25 mouse cellular contexts compared by ENCODE assay signal in the genomic region with DNA sequence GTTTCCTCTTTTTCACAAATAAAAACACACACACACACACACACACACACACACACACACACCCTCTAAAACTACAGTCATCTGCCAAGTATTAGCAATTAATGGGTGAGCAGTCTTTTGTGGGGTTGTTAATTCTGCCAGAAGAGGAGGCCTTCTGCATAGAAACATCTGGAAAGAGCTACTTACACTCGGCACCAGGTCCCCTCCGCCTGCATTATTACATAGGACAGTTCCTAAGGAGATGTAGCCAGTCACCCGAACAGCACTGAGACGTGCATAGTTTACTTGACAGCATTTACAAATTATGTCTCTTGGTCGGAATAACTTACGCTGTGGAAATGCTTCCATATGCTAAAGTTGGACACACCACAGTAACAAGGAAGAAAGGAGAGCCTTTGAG. TPM values are rescaled to one million over a fixed set of nuclear protein-coding genes. Genes with fewer than 3 reads are reported as not detected.
DNase-seq lines count a peak whose midpoint lies in the region; ATAC-seq lines count a peak whose summit lies in the region.
"Had no signal": no experiment of that assay in that cellular context is flagged by ENCODE, and none has a peak within 500 bp of the region (broad histone marks: within the 10 kb centered on the region; RNA-seq: fewer than 3 reads in every experiment).

No protein-coding gene starts in this region.

- ATAC-seq in forebrain, embryonic 11.5 days (replicated peaks; ENCODE audit: low FRiP score) = no peak
- ATAC-seq in forebrain, embryonic 12.5 days (ENCODE audit: low FRiP score) = no peak
- no peak for ATAC-seq in kidney, embryonic 14.5 days (ENCODE audit: low FRiP score, low TSS enrichment)
- ATAC-seq in lung, embryonic 16.5 days (ENCODE audit: low read depth) = peak; percentile 73
- ATAC-seq in hindbrain, embryonic 13.5 days (ENCODE audit: low FRiP score) = no peak
- ATAC-seq: activated CD4-positive, CD25-positive, alpha-beta regulatory T cell, adult 4 months; CD4-positive, CD25-positive, alpha-beta regulatory T cell, adult 4 months; midbrain, embryonic 16.5 days had no signal

- WGBS in forebrain, embryonic 11.5 days = 88% methylated on average over 6 of the region's 6 CpGs
- 83% methylated on average over 6 of the region's 6 CpGs for WGBS in forebrain, embryonic 12.5 days
- 51% methylated on average over 6 of the region's 6 CpGs for WGBS in kidney, embryonic 14.5 days
- WGBS in lung, embryonic 16.5 days = 32% methylated on average over 6 of the region's 6 CpGs
- WGBS in hindbrain, embryonic 13.5 days = 62% methylated on average over 6 of the region's 6 CpGs

- no peak overlapping the region for H3K4me3 ChIP-seq in forebrain, embryonic 11.5 days (ENCODE audit: low read depth, low read length)
- H3K4me3 ChIP-seq in forebrain, embryonic 12.5 days (replicated peaks) = no peak overlapping the region
- H3K4me3 ChIP-seq in kidney, embryonic 14.5 days (ENCODE audit: low read length) = no peak overlapping the region
- H3K4me3 ChIP-seq in lung, embryonic 16.5 days (ENCODE audit: low read length) = no peak overlapping the region
- H3K4me3 ChIP-seq in hindbrain, embryonic 13.5 days = no peak overlapping the region
- H3K4me3 ChIP-seq: embryonic facial prominence, embryonic 13.5 days; gastrocnemius, adult 2 months; left cerebral cortex, adult 2 months; liver, embryonic 13.5 days; neural tube, embryonic 15.5 days had no signal

- H3K36me3 ChIP-seq in forebrain, embryonic 11.5 days (ENCODE audit: control insufficient read depth, insufficient read depth, low read length) = no peaks in the 10 kb centered on the region
- no peaks in the 10 kb centered on the region for H3K36me3 ChIP-seq in forebrain, embryonic 12.5 days (replicated peaks)
- peaks cover 2% of the 10 kb centered on the region; the same call in 1 of the 2 replicates for H3K36me3 ChIP-seq in kidney, embryonic 14.5 days (ENCODE audit: control insufficient read depth, insufficient read depth, low read length)
- H3K36me3 ChIP-seq in lung, embryonic 16.5 days (ENCODE audit: control insufficient read depth, insufficient read depth, low read length) = no peaks in the 10 kb centered on the region
- no peaks in the 10 kb centered on the region for H3K36me3 ChIP-seq in hindbrain, embryonic 13.5 days
- H3K36me3 ChIP-seq: embryonic facial prominence, embryonic 13.5 days; liver, embryonic 13.5 days; neural tube, embryonic 15.5 days had no signal

- H3K4me2 ChIP-seq in forebrain, embryonic 11.5 days (ENCODE audit: low read depth, low read length, severe bottlenecking) = no peak overlapping the region
- no peak overlapping the region for H3K4me2 ChIP-seq in forebrain, embryonic 12.5 days
- no peak overlapping the region for H3K4me2 ChIP-seq in kidney, embryonic 14.5 days (replicated peaks; ENCODE audit: low read depth, low read length)
- H3K4me2 ChIP-seq in lung, embryonic 16.5 days (ENCODE audit: low read depth, low read length) = no peak overlapping the region
- H3K4me2 ChIP-seq in hindbrain, embryonic 13.5 days = no peak overlapping the region
- H3K4me2 ChIP-seq: embryonic facial prominence, embryonic 13.5 days; hindbrain, embryonic 14.5 days; neural tube, embryonic 15.5 days had no signal

- H3K27ac ChIP-seq in forebrain, embryonic 11.5 days (ENCODE audit: low read depth, low read length) = no peak overlapping the region
- H3K27ac ChIP-seq in forebrain, embryonic 12.5 days = no peak overlapping the region
- peak overlapping the region; percentile 9; the same call in 1 of the 2 replicates for H3K27ac ChIP-seq in kidney, embryonic 14.5 days (ENCODE audit: low read depth, low read length)
- peak overlapping the region; percentile 57 for H3K27ac ChIP-seq in lung, embryonic 16.5 days (ENCODE audit: low read length)
- no peak overlapping the region for H3K27ac ChIP-seq in hindbrain, embryonic 13.5 days
- H3K27ac ChIP-seq: embryonic facial prominence, embryonic 13.5 days; gastrocnemius, adult 2 months; hindbrain, embryonic 14.5 days; left cerebral cortex, adult 2 months; neural tube, embryonic 15.5 days had no signal

- H3K27me3 ChIP-seq in forebrain, embryonic 11.5 days (ENCODE audit: control insufficient read depth, insufficient read depth, low read length) = no peaks in the 10 kb centered on the region
- H3K27me3 ChIP-seq in forebrain, embryonic 12.5 days = no peaks in the 10 kb centered on the region
- H3K27me3 ChIP-seq in kidney, embryonic 14.5 days (ENCODE audit: control insufficient read depth, insufficient read depth, low read length) = no peaks in the 10 kb centered on the region
- H3K27me3 ChIP-seq in lung, embryonic 16.5 days (ENCODE audit: control insufficient read depth, insufficient read depth, low read depth, low read length) = no peaks in the 10 kb centered on the region
- H3K27me3 ChIP-seq in hindbrain, embryonic 13.5 days = no peaks in the 10 kb centered on the region
- H3K27me3 ChIP-seq: embryonic facial prominence, embryonic 13.5 days; liver, embryonic 13.5 days; neural tube, embryonic 15.5 days had no signal

- H3K9ac ChIP-seq in forebrain, embryonic 11.5 days (ENCODE audit: low read length) = no peak overlapping the region
- H3K9ac ChIP-seq in forebrain, embryonic 12.5 days = no peak overlapping the region
- no peak overlapping the region for H3K9ac ChIP-seq in kidney, embryonic 14.5 days (ENCODE audit: low read depth, low read length)
- no peak overlapping the region for H3K9ac ChIP-seq in lung, embryonic 16.5 days (ENCODE audit: low read length)
- H3K9ac ChIP-seq in hindbrain, embryonic 13.5 days = no peak overlapping the region
- H3K9ac ChIP-seq: embryonic facial prominence, embryonic 13.5 days; hindbrain, embryonic 14.5 days; liver, embryonic 13.5 days; neural tube, embryonic 15.5 days had no signal

- H3K9me3 ChIP-seq in forebrain, embryonic 11.5 days (ENCODE audit: control insufficient read depth, low read length) = no peaks in the 10 kb centered on the region
- no peaks in the 10 kb centered on the region for H3K9me3 ChIP-seq in forebrain, embryonic 12.5 days
- no peaks in the 10 kb centered on the region for H3K9me3 ChIP-seq in kidney, embryonic 14.5 days (ENCODE audit: control insufficient read depth, low read length)
- no peaks in the 10 kb centered on the region for H3K9me3 ChIP-seq in lung, embryonic 16.5 days (ENCODE audit: control insufficient read depth, low read length)
- H3K9me3 ChIP-seq in hindbrain, embryonic 13.5 days = no peaks in the 10 kb centered on the region
- H3K9me3 ChIP-seq: embryonic facial prominence, embryonic 13.5 days; liver, embryonic 13.5 days; neural tube, embryonic 15.5 days had no signal

- H3K4me1 ChIP-seq in forebrain, embryonic 11.5 days (replicated peaks; ENCODE audit: control insufficient read depth, insufficient read depth, low read length) = no peaks in the 10 kb centered on the region
- H3K4me1 ChIP-seq in forebrain, embryonic 12.5 days = no peaks in the 10 kb centered on the region
- H3K4me1 ChIP-seq in kidney, embryonic 14.5 days (ENCODE audit: control insufficient read depth, insufficient read depth, low read length) = no peaks in the 10 kb centered on the region
- H3K4me1 ChIP-seq in lung, embryonic 16.5 days (replicated peaks; ENCODE audit: control insufficient read depth, insufficient read depth, low read length) = peaks cover 9% of the 10 kb centered on the region
- no peaks in the 10 kb centered on the region for H3K4me1 ChIP-seq in hindbrain, embryonic 13.5 days (replicated peaks)

- peak; percentile 16 for DNase-seq in forebrain, embryonic 11.5 days (ENCODE audit: low spot score)
- no peak for DNase-seq in kidney, postnatal 25 days
- no peak for DNase-seq in lung, adult 18-20 months
- DNase-seq: adrenal gland, postnatal 14 days; cerebellum, postnatal 10 days; gastrocnemius, adult 2 months; heart, postnatal 14 days; kidney, adult 18-20 months; layer of hippocampus, adult 9-11 months; left cerebral cortex, postnatal 4 days; liver, embryonic 13.5 days; right cerebral cortex, postnatal 14 days; spleen, adult 18-20 months; thymus, postnatal 14 days had no signal

RNA-seq across cellular contexts. Expression of a gene that starts 43.0 kb away (rescaled TPM):
- polyA plus RNA-seq in forebrain, embryonic 11.5 days (2014; fragmentation: Nextera tagmentation; extraction: Ambion mirVana) = 4.2 and 4.6 TPM in 2 replicates
- 9.4 and 11.2 TPM in 2 replicates for polyA plus RNA-seq in forebrain, embryonic 12.5 days (2016; fragmentation: Nextera tagmentation; extraction: Ambion mirVana)
- polyA plus RNA-seq in kidney, embryonic 14.5 days (2014; fragmentation: Nextera tagmentation; extraction: Ambion mirVana) = 24.9 and 38.7 TPM in 2 replicates
- polyA plus RNA-seq in lung, embryonic 16.5 days (2015; fragmentation: Nextera tagmentation; extraction: Ambion mirVana) = 6.4 and 7.3 TPM in 2 replicates
- 6.2 and 8.1 TPM in 2 replicates for polyA plus RNA-seq in hindbrain, embryonic 13.5 days (2015; fragmentation: Nextera tagmentation; extraction: Ambion mirVana)
- polyA plus RNA-seq: activated CD4-positive, CD25-positive, alpha-beta regulatory T cell, adult 4 months; CD4-positive, CD25-positive, alpha-beta regulatory T cell, adult 4 months had no signal

Comparison
In these comparisons a context has a peak if more than half of its experiments do, and no peak if none do; other contexts are left out.
1. H3K27ac ChIP-seq: peak in kidney, embryonic 14.5 days (single experiment) and lung, embryonic 16.5 days (single experiment); none in forebrain, embryonic 11.5 days (single experiment), forebrain, embryonic 12.5 days (single experiment) and hindbrain, embryonic 13.5 days (single experiment).